Mouse (Mus musculus) embryo, embryonic 9.5 days (tissue): ENCODE data around the gene Obp2a.
"Not testable (repeated sequence)": the region's sequence is repeated elsewhere in the genome, so short reads cannot be mapped to it uniquely, and the experiment has no call there.

Experiments used
- DNase-seq: peaks from one replicate; pipeline ENCODE4 v3.0.0-alpha.2; 2017; ENCODE audit errors: extremely low spot score

Gene Obp2a

GRCm38 (mm10) chr2:25699743-25700142 lies at the start of gene Obp2a:
Gene Obp2a, plus strand, starts transcription at chr2:25700043.
- DNase-seq, result not testable (repeated sequence)

GRCm38 (mm10) chr2:25652902-25653301 lies 46.9 kb upstream of the Obp2a start, which contains the start of gene Lcn8:
Gene Lcn8, plus strand, starts transcription at chr2:25653120.
- no peak for DNase-seq

GRCm38 (mm10) chr2:25654502-25654901 lies 45.3 kb upstream of the Obp2a start:
- DNase-seq, result no peak

GRCm38 (mm10) chr2:25656691-25657090 lies 43.2 kb upstream of the Obp2a start:
- DNase-seq, result no peak

- no peak for DNase-seq
Observed at GRCm38 (mm10) chr2:25657246-25657645, 42.6 kb upstream of the Obp2a start.

GRCm38 (mm10) chr2:25657652-25658051 lies 42.2 kb upstream of the Obp2a start, which contains the start of gene Lcn5:
Gene Lcn5, plus strand, starts transcription at chr2:25657952.
- no peak for DNase-seq

- DNase-seq, result no peak
Observed at GRCm38 (mm10) chr2:25660279-25660678, 39.6 kb upstream of the Obp2a start.

GRCm38 (mm10) chr2:25661245-25661970 lies 38.4 kb upstream of the Obp2a start:
- no peak for DNase-seq

GRCm38 (mm10) chr2:25663511-25663910 lies 36.3 kb upstream of the Obp2a start:
- peak; percentile 52 for DNase-seq

GRCm38 (mm10) chr2:25664125-25664524 lies 35.7 kb upstream of the Obp2a start:
- no peak for DNase-seq

GRCm38 (mm10) chr2:25666516-25666915 lies 33.3 kb upstream of the Obp2a start:
- no peak for DNase-seq

GRCm38 (mm10) chr2:25676486-25676885 lies 23.4 kb upstream of the Obp2a start, which contains the start of gene Lcn6:
Gene Lcn6, plus strand, starts transcription at chr2:25676786.
- no peak for DNase-seq

GRCm38 (mm10) chr2:25679559-25679958 lies 20.3 kb upstream of the Obp2a start:
- no peak for DNase-seq

GRCm38 (mm10) chr2:25682426-25682825 lies 17.4 kb upstream of the Obp2a start, which contains the start of gene Lcn10:
Gene Lcn10, plus strand, starts transcription at chr2:25682726.
- DNase-seq, result no peak

GRCm38 (mm10) chr2:25686941-25687340 lies 12.9 kb upstream of the Obp2a start:
- DNase-seq, result no peak

GRCm38 (mm10) chr2:25694605-25695004 lies 5.2 kb upstream of the Obp2a start:
- DNase-seq, result peak; percentile 65

- DNase-seq, result no peak
Observed at GRCm38 (mm10) chr2:25696951-25697350, 2.9 kb upstream of the Obp2a start.

GRCm38 (mm10) chr2:25698696-25699095 lies 1.1 kb upstream of the Obp2a start:
- no peak for DNase-seq

GRCm38 (mm10) chr2:25701001-25701400 lies 1.2 kb downstream of the Obp2a start:
- DNase-seq, result no peak

GRCm38 (mm10) chr2:25703706-25704105 lies 3.9 kb downstream of the Obp2a start:
- DNase-seq, result no peak

GRCm38 (mm10) chr2:25706643-25707481 lies 7.0 kb downstream of the Obp2a start, which contains the start of gene Bmyc:
Gene Bmyc, plus strand, starts transcription at chr2:25706739.
- peak; percentile 88 for DNase-seq

GRCm38 (mm10) chr2:25708121-25708520 lies 8.3 kb downstream of the Obp2a start:
- peak; percentile 34 for DNase-seq
